Mouse (Mus musculus): ENCODE results near the gene Helt. TPM values are rescaled to one million over a fixed set of nuclear protein-coding genes. Genes with fewer than 3 reads are reported as not detected.

Helt gene
- polyA plus RNA-seq, 1 experiment from 2014 or later: not detected

DNA sequence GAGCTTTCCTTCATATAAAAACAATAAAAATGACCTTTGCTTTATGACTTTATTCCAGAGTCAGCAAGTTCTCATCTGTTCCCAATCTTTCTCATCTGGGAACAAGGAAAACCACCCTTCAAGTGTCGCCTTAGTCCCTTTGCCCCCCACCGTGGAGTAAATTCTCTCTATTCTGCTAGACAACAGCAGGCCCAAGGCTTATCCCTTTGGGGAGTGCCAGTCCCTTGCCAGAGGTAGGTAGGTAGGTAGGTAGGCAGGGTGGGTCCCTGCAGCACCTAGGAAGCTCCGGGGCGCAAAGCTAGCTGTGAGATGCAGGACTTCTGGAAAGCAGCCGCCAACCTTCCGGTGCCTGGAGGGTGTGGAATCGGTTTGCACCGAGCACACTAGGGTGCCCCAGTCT, 1.5 kb upstream of the Helt start:
- WGBS: 2% methylated on average over 8 of the region's 8 CpGs
- no peak overlapping the region for H3K4me2 ChIP-seq
- H3K9me3 ChIP-seq (replicated peaks): no peaks in the 10 kb centered on the region
- ATAC-seq (ENCODE audit: insufficient number of reproducible peaks, low FRiP score): no peak
- peaks cover 86% of the 10 kb centered on the region for H3K27me3 ChIP-seq (replicated peaks)
- H3K4me1 ChIP-seq (replicated peaks): peaks cover 11% of the 10 kb centered on the region
- no peak overlapping the region for H3K9ac ChIP-seq
- H3K36me3 ChIP-seq: no peaks in the 10 kb centered on the region
- H3K4me3 ChIP-seq: no peak overlapping the region
- H3K27ac ChIP-seq (ENCODE audit: poor library complexity, severe bottlenecking): no peak overlapping the region

DNA sequence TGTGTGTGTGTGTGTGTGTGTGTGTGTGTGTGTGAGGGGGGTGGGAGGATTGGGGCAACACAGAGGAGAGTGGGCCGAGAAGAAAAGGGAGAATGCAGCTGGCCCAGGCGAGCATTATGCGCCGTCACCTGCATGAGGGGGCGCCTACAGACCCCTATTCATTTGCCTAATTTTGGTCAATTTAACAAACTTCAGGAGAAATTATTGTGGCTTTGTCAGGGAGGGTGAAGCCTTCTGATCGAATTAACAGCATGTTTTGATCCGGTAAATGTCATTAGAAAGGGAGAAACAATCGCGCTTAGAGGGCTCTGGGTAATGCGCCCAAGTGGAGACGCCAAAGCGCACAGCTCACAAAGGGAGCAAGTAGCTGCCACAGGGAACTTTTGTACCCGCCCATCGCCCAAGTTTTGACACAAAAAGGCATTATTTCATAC, 647 bp upstream of the Helt start:
- no peak for ATAC-seq (ENCODE audit: insufficient number of reproducible peaks, low FRiP score)
- Histone ChIP-seq H3K4me3 (no peak overlapping the region), H3K27ac (ENCODE audit: poor library complexity, severe bottlenecking) (no peak overlapping the region), H3K9me3 (replicated peaks) (no peaks in the 10 kb centered on the region), H3K4me2 (no peak overlapping the region), H3K36me3 (no peaks in the 10 kb centered on the region), H3K27me3 (replicated peaks) (peaks cover 93% of the 10 kb centered on the region), H3K9ac (no peak overlapping the region), H3K4me1 (replicated peaks) (peaks cover 11% of the 10 kb centered on the region)
- under 1% methylated on average over 14 of the region's 14 CpGs for whole genome bisulfite sequencing

DNA sequence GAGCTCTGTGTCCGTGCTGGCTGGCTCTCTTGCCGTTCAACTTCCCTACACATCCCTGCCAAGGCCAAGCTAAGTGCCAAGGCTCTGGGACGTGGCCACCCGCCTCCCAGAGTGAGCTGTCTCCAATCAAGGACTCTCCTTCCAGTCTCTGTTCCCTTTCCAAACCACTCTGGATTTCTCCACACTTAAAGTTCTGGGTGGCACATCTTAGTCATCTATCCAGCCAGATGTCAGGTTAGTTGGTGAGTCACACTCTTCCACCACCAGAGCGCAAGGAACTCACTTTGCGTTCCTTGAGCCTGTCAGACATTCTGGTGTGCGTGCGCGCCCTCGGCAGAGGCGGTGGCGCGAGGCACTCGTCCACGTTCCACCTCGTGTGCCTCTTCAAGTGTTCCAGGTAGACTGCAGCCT, 725 bp downstream of the Helt start:
- WGBS: 1% methylated on average over 16 of the region's 16 CpGs

DNA sequence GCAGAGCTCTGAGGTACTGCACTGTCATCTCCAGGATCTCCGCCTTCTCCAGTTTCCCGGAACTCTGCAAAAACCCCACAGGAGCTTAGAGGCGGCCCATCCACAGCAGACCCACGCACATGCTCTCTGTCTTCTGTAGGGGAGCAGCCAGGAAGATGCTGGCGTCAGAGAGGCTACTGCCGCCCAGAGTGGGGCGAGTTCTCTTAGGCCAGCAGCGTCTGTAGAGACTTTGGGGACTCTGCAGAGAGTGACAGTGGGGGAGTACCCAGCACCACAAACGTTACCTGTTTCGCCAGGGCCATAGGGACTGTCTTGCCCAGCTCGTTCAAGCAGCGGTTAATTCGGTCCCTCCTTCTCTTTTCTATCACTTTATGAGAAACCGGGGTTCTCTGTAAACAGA, 1.3 kb downstream of the Helt start:
- H3K9me3 ChIP-seq (replicated peaks): no peaks in the 10 kb centered on the region
- ATAC-seq (ENCODE audit: insufficient number of reproducible peaks, low FRiP score): no peak
- H3K27me3 ChIP-seq (replicated peaks): peaks cover 93% of the 10 kb centered on the region
- H3K36me3 ChIP-seq: no peaks in the 10 kb centered on the region
- peaks cover 11% of the 10 kb centered on the region for H3K4me1 ChIP-seq (replicated peaks)
- 2% methylated on average over 14 of the region's 14 CpGs for WGBS
- peak overlapping the region; percentile 4; the same call in 1 of the 2 replicates for H3K4me2 ChIP-seq
- no peak overlapping the region for H3K4me3 ChIP-seq
- H3K9ac ChIP-seq: no peak overlapping the region
- H3K27ac ChIP-seq (ENCODE audit: poor library complexity, severe bottlenecking): no peak overlapping the region

More for the DNA sequence above, 725 bp downstream of the Helt start:
- Histone ChIP-seq H3K9ac (no peak overlapping the region), H3K4me2 (peak overlapping the region; percentile 25), H3K4me3 (peak overlapping the region; percentile 2; the same call in 1 of the 2 replicates), H3K9me3 (replicated peaks) (no peaks in the 10 kb centered on the region), H3K4me1 (replicated peaks) (peaks cover 11% of the 10 kb centered on the region), H3K36me3 (no peaks in the 10 kb centered on the region), H3K27ac (ENCODE audit: poor library complexity, severe bottlenecking) (no peak overlapping the region), H3K27me3 (replicated peaks) (peaks cover 93% of the 10 kb centered on the region)
- ATAC-seq (ENCODE audit: insufficient number of reproducible peaks, low FRiP score): no peak

DNA sequence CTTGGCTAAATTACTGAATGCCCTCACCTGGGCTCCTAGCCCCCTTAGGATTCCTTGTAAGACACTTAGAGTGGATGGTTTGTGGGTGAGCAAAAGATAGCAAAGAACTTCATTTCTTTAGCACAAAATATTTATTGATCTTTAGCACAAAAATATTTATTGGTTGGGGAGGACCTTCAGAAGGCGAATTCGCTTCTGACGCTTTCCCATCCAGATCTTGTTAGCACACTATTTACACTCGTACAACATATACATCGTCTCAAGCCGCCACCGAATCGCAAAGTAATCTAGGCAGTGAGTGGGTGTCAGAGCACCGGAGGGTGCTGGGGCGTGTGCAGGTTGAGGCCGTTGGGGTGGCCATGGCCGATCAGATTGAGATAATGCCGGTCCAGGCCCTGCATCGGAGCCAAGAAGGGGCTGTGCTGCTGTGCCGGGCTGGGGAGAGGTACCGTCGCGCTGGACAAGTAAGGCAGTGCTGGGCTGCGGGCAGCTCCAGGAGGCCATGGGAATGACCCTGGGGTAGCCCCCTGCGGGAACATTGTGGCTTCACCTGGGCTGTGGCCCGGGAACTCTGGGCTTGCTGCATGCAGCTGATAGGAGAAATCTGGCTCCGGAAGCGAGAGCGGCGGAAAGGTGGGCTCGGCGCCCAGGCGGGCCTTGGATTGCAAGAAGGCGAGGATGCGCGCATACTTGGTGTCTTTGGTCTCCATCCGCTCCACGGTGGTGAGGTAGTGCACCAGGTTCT, 2.4 kb downstream of the Helt start:
- H3K36me3 ChIP-seq: no peaks in the 10 kb centered on the region
- no peak for ATAC-seq (ENCODE audit: insufficient number of reproducible peaks, low FRiP score)
- H3K27ac ChIP-seq (ENCODE audit: poor library complexity, severe bottlenecking): no peak overlapping the region
- no peak overlapping the region for H3K9ac ChIP-seq
- H3K4me1 ChIP-seq (replicated peaks): peaks cover 11% of the 10 kb centered on the region
- no peaks in the 10 kb centered on the region for H3K9me3 ChIP-seq (replicated peaks)
- peak overlapping the region; percentile 31 for H3K4me3 ChIP-seq
- 2% methylated on average over 33 of the region's 33 CpGs for WGBS
- H3K4me2 ChIP-seq: peak overlapping the region; percentile 56
- peaks cover 91% of the 10 kb centered on the region for H3K27me3 ChIP-seq (replicated peaks)

DNA sequence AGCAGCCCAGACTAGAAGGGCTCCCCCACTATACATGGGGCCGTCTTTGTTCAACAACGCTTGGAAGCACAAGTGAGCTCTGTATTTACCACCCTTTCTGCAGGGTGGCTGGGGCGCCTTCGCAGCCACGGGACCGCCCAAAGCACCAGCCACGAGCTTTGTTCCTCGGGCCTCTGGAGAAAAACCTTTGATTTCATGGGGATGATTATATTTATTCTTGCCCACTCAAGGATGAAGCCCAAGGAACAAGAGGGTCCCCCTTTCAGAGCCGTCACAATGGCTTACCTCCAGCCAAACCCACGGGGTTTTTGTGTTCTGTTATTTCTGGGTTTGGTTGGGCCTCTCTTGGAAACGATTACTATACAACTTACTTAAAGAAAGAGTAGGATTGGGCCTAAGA, 5.2 kb downstream of the Helt start:
- WGBS: 44% methylated on average over 11 of the region's 11 CpGs
- ATAC-seq (ENCODE audit: insufficient number of reproducible peaks, low FRiP score): no peak

DNA sequence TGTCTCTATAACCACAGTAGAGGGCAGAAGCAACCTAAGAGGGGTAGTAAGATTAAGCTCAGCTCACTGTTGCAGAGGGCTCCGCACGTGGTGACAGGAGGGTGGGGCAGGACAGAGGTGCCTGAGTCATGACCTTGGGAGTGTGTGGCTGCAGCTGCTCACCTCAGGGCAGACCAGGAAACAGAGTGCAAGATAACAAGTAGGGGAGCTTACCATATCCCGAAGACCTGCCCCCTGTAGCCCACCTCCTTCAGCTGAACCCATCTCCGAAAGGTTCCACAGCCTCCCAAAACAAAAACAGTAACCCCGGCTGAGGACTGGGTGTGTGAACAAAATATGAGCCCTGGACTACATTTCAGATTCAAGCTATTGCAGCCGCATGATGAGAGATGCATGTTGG, 6.5 kb downstream of the Helt start:
- peaks cover 50% of the 10 kb centered on the region for H3K27me3 ChIP-seq (replicated peaks)
- H3K4me2 ChIP-seq: no peak overlapping the region
- 84% methylated on average over 6 of the region's 6 CpGs for WGBS

More for the DNA sequence above, 5.2 kb downstream of the Helt start:
- H3K27ac ChIP-seq (ENCODE audit: poor library complexity, severe bottlenecking): no peak overlapping the region
- no peak overlapping the region for H3K9ac ChIP-seq
- H3K36me3 ChIP-seq: no peaks in the 10 kb centered on the region
- no peaks in the 10 kb centered on the region for H3K9me3 ChIP-seq (replicated peaks)
- H3K27me3 ChIP-seq (replicated peaks): peaks cover 63% of the 10 kb centered on the region
- H3K4me1 ChIP-seq (replicated peaks): peaks cover 18% of the 10 kb centered on the region
- H3K4me2 ChIP-seq: no peak overlapping the region
- H3K4me3 ChIP-seq: no peak overlapping the region

DNA sequence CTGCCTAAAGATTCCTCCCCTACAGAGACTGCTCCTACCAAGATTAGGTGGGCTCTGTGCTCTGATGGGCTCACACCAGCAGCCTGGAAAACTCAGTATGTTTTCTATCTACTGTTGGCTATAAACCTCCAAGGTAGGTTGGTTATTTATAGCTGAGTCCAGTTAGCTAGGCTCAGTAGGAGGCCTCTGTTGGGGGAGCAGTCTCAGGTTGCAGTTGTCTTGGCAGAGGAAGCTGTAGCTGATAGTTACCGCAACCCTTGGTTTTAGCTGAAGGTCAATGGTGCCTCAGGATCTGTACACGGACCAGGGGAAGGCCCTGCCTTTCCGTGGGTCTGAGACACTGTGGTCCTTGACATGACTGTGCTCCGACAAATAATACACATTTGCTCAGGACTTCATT, 8.5 kb downstream of the Helt start:
- no peak overlapping the region for H3K9ac ChIP-seq
- WGBS: 52% methylated on average over 4 of the region's 4 CpGs
- no peaks in the 10 kb centered on the region for H3K36me3 ChIP-seq
- H3K4me1 ChIP-seq (replicated peaks): peaks cover 7% of the 10 kb centered on the region
- no peak overlapping the region; the same call in 1 of the 2 replicates for H3K4me2 ChIP-seq
- H3K9me3 ChIP-seq (replicated peaks): no peaks in the 10 kb centered on the region
- ATAC-seq (ENCODE audit: insufficient number of reproducible peaks, low FRiP score): 0 out of 2 replicates have a peak, but pooled peaks have one; percentile 45
- H3K4me3 ChIP-seq: no peak overlapping the region
- peaks cover 30% of the 10 kb centered on the region for H3K27me3 ChIP-seq (replicated peaks)
- H3K27ac ChIP-seq (ENCODE audit: poor library complexity, severe bottlenecking): peak overlapping the region; percentile 43; the same call in 1 of the 2 replicates

More for the DNA sequence above, 6.5 kb downstream of the Helt start:
- peaks cover 14% of the 10 kb centered on the region for H3K4me1 ChIP-seq (replicated peaks)
- H3K4me3 ChIP-seq: no peak overlapping the region
- no peak overlapping the region for H3K27ac ChIP-seq (ENCODE audit: poor library complexity, severe bottlenecking)
- no peaks in the 10 kb centered on the region for H3K9me3 ChIP-seq (replicated peaks)
- ATAC-seq (ENCODE audit: insufficient number of reproducible peaks, low FRiP score): no peak
- H3K9ac ChIP-seq: no peak overlapping the region
- H3K36me3 ChIP-seq: no peaks in the 10 kb centered on the region

DNA sequence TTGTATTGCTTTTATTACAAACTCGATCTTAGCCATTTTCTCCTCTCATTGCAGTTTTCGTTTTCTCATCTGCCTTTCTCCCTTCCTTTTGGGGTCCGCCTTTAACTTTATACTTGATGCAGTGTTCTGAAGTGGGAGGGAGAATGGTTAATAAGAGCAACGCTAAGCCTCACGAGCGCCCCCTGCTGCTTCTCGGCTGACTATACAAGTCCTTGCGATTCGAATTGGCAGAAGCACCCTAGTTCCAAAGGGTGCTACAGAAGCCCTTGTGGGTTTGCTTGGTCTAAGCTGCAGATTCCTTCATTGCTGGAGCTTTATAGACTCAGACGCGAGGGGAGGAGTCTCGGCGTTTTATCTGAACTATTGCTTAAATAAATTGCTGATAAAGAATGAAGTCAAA, 12.9 kb downstream of the Helt start:
- H3K27me3 ChIP-seq (replicated peaks): no peaks in the 10 kb centered on the region
- H3K4me2 ChIP-seq: no peak overlapping the region
- WGBS: 12% methylated on average over 13 of the region's 13 CpGs
- ATAC-seq (ENCODE audit: insufficient number of reproducible peaks, low FRiP score): no peak
- no peak overlapping the region for H3K4me3 ChIP-seq
- peaks cover 7% of the 10 kb centered on the region for H3K4me1 ChIP-seq (replicated peaks)
- H3K36me3 ChIP-seq: no peaks in the 10 kb centered on the region
- no peak overlapping the region for H3K9ac ChIP-seq
- H3K27ac ChIP-seq (ENCODE audit: poor library complexity, severe bottlenecking): no peak overlapping the region
- no peaks in the 10 kb centered on the region for H3K9me3 ChIP-seq (replicated peaks)

DNA sequence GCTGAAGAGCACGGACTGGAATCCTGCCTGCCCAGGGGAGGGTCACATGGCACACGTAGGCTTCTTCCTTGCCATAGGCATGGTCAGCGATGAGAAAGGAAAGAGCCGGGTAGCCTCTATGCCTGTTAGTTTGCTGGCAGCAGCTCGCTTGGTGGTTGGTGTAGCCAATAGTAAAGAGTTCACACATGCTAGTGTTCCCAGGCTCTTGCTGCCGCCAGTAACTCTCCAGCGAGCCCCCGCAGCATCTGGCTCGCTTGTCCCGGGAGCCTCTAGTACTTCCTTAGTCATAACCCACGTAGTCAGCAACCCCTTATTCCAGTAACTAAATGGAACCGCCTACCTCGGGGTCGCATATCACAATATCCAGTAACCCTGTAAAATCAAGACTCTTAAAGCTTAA, 17.5 kb downstream of the Helt start:
- Histone ChIP-seq H3K27ac (ENCODE audit: poor library complexity, severe bottlenecking) (no peak overlapping the region), H3K9ac (no peak overlapping the region), H3K27me3 (replicated peaks) (no peaks in the 10 kb centered on the region), H3K36me3 (no peaks in the 10 kb centered on the region), H3K4me1 (replicated peaks) (no peaks in the 10 kb centered on the region), H3K9me3 (replicated peaks) (no peaks in the 10 kb centered on the region), H3K4me3 (no peak overlapping the region), H3K4me2 (no peak overlapping the region)
- WGBS: 80% methylated on average over 14 of the region's 14 CpGs
- no peak for ATAC-seq (ENCODE audit: insufficient number of reproducible peaks, low FRiP score)

DNA sequence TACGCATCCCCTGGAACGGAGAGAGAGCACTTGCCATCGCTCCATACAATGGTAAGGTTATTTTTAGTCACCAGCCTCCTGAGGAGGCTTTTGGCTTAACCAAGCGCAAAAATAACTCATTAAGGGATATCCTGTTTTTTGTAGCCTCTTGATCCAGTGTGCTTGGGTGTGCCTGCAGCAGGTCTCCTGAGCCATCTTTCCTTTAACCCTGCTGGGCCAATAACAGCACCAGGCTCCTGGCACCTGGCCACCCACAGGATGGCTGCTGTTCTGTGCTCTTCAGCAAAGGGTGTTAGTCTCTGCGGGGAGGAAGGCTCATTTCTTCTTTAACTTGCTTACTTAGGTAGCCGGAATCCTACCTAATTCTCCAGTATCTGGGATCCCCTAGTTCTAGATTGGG, 23.7 kb downstream of the Helt start:
- H3K4me3 ChIP-seq: no peak overlapping the region

More for the DNA sequence above, 23.7 kb downstream of the Helt start:
- no peak overlapping the region for H3K27ac ChIP-seq (ENCODE audit: poor library complexity, severe bottlenecking)
- 36% methylated on average over 6 of the region's 6 CpGs for WGBS
- ATAC-seq (ENCODE audit: insufficient number of reproducible peaks, low FRiP score): no peak
- no peaks in the 10 kb centered on the region for H3K9me3 ChIP-seq (replicated peaks)
- no peak overlapping the region for H3K9ac ChIP-seq
- H3K4me1 ChIP-seq (replicated peaks): peaks cover 4% of the 10 kb centered on the region; the same call in 1 of the 2 replicates
- H3K4me2 ChIP-seq: peak overlapping the region; percentile 34; the same call in 1 of the 2 replicates
- no peaks in the 10 kb centered on the region for H3K27me3 ChIP-seq (replicated peaks)
- no peaks in the 10 kb centered on the region for H3K36me3 ChIP-seq
